Mouse (Mus musculus) stomach, postnatal 0 days (tissue): ENCODE results near the gene Grb10.

Experiments used
- CTCF ChIP-seq: IDR thresholded peaks from 2 replicates; pipeline ENCODE4 v1.5.1; 2016; ENCODE audit warnings: antibody characterized with exemption, low read depth, mild to moderate bottlenecking, moderate library complexity
- EP300 ChIP-seq: optimal IDR thresholded peaks from 2 replicates; pipeline ENCODE3; 2016; ENCODE audit warnings: antibody characterized with exemption

GRCm38 (mm10) chr11:11897645-11898357 lies 140.7 kb downstream of the Grb10 start, which contains the start of gene Ddc:
- no peak for TF ChIP-seq CTCF
- TF ChIP-seq EP300, result no peak
